40 mouse cellular contexts compared by ENCODE assay signal in the genomic region with DNA sequence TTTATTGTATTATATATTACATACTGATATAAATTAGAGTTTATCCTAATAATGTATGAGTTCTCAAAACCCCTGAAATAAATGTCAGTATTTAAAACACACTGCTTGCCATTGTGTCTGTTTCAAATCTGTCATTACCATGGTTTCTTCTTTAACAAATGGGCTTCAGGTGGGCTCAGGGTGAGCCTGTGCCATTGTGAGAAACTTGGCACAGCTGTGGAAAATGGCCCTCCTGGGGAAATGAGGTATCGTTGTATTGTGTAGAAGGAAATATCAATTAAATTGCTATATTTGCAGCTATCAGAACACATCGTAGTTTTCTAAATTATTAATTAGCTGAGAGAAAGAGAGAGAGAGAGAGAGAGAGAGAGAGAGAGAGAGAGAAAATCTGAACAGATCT. TPM values are rescaled to one million over a fixed set of nuclear protein-coding genes. Genes with fewer than 3 reads are reported as not detected.
"Had no signal": no experiment of that assay in that cellular context is flagged by ENCODE, and none has a peak within 500 bp of the region (broad histone marks: within the 10 kb centered on the region; RNA-seq: fewer than 3 reads in every experiment).

No protein-coding gene starts in this region.

- H3K4me2 ChIP-seq: heart, embryonic 11.5 days; heart, embryonic 12.5 days; heart, embryonic 13.5 days; heart, embryonic 15.5 days; hindbrain, embryonic 12.5 days; hindbrain, embryonic 13.5 days; hindbrain, embryonic 14.5 days; hindbrain, embryonic 15.5 days; intestine, embryonic 15.5 days; kidney, embryonic 15.5 days had no signal

- H3K4me1 ChIP-seq: heart, embryonic 10.5 days; heart, embryonic 12.5 days; heart, embryonic 13.5 days; heart, embryonic 15.5 days; hindbrain, embryonic 10.5 days; hindbrain, embryonic 12.5 days; hindbrain, embryonic 15.5 days; intestine, embryonic 15.5 days; kidney, embryonic 15.5 days had no signal

- DNase-seq: heart, adult 2 months; heart, postnatal 10 days; heart, postnatal 14 days; heart, postnatal 36 days; heart, postnatal 4 days; kidney, adult 11 months; kidney, adult 18-20 months; kidney, adult 2 months; kidney, adult 8-10 months; kidney, adult 9 months; kidney, postnatal 10 days; kidney, postnatal 14 days; kidney, postnatal 25 days; kidney, postnatal 36 days; kidney, postnatal 4 days; layer of hippocampus, adult 9-11 months had no signal

- H3K9ac ChIP-seq: heart, embryonic 12.5 days; heart, embryonic 13.5 days; heart, embryonic 15.5 days; hindbrain, embryonic 12.5 days; hindbrain, embryonic 13.5 days; hindbrain, embryonic 14.5 days; hindbrain, embryonic 15.5 days; intestine, embryonic 15.5 days; kidney, embryonic 15.5 days had no signal

- H3K9me3 ChIP-seq: heart, embryonic 10.5 days; heart, embryonic 12.5 days; heart, embryonic 13.5 days; heart, embryonic 15.5 days; hindbrain, embryonic 10.5 days; hindbrain, embryonic 12.5 days; hindbrain, embryonic 13.5 days; hindbrain, embryonic 15.5 days; intestine, embryonic 15.5 days; kidney, embryonic 15.5 days had no signal

- H3K4me3 ChIP-seq: heart, adult 2 months; heart, embryonic 10.5 days; heart, embryonic 12.5 days; heart, embryonic 13.5 days; heart, embryonic 15.5 days; hindbrain, embryonic 10.5 days; hindbrain, embryonic 12.5 days; hindbrain, embryonic 13.5 days; hindbrain, embryonic 15.5 days; intestine, embryonic 15.5 days; kidney, embryonic 15.5 days; layer of hippocampus, adult 2 months had no signal

- ATAC-seq: hindbrain, postnatal 0 days; inflammation-experienced regulatory T-cells, adult 6 months; intestine, embryonic 15.5 days; intestine, embryonic 16.5 days; intestine, postnatal 0 days had no signal

- H3K27ac ChIP-seq: heart, adult 2 months; heart, embryonic 10.5 days; heart, embryonic 13.5 days; heart, embryonic 15.5 days; hindbrain, embryonic 10.5 days; hindbrain, embryonic 12.5 days; hindbrain, embryonic 13.5 days; hindbrain, embryonic 14.5 days; hindbrain, embryonic 15.5 days; hindbrain, postnatal 0 days; intestine, embryonic 15.5 days; kidney, embryonic 15.5 days; kidney, postnatal 0 days; layer of hippocampus, adult 2 months had no signal

- H3K27me3 ChIP-seq: heart, embryonic 12.5 days; heart, embryonic 13.5 days; heart, embryonic 15.5 days; hindbrain, embryonic 12.5 days; hindbrain, embryonic 13.5 days; hindbrain, embryonic 15.5 days; intestine, embryonic 15.5 days; kidney, embryonic 15.5 days had no signal

- H3K36me3 ChIP-seq: heart, embryonic 10.5 days; heart, embryonic 12.5 days; heart, embryonic 13.5 days; heart, embryonic 15.5 days; hindbrain, embryonic 10.5 days; hindbrain, embryonic 12.5 days; hindbrain, embryonic 15.5 days; intestine, embryonic 15.5 days; kidney, embryonic 15.5 days had no signal

RNA-seq across cellular contexts. Expression of a gene that starts 10.9 kb away (rescaled TPM):
- polyA plus RNA-seq: heart, adult 2 months; inflammation-experienced regulatory T-cells, adult 6 months; kidney, adult 2 months had no signal

RNA-seq across cellular contexts. Expression of a gene that starts 53.8 kb away (rescaled TPM):
- polyA plus RNA-seq: heart, embryonic 10.5 days; heart, embryonic 11.5 days; heart, embryonic 12.5 days; heart, embryonic 13.5 days; heart, embryonic 14.5 days; heart, embryonic 15.5 days; heart, embryonic 16.5 days; heart, postnatal 0 days; inflammation-experienced regulatory T-cells, adult 6 months; intestine, embryonic 14.5 days; intestine, embryonic 15.5 days; intestine, embryonic 16.5 days; intestine, postnatal 0 days; kidney, adult 2 months; kidney, embryonic 14.5 days; kidney, postnatal 0 days; large intestine, adult 2 months had no signal
